Mouse (Mus musculus): ENCODE results near the gene Cd209g. TPM values are rescaled to one million over a fixed set of nuclear protein-coding genes. Genes with fewer than 3 reads are reported as not detected.

Cd209g gene
- polyA plus RNA-seq, 1 experiment from 2014 or later: not detected

- H3K4me1 ChIP-seq (ENCODE audit: insufficient read depth, low read length): peaks cover 15% of the 10 kb centered on the region; the same call in 1 of the 2 replicates
- 9% methylated on average over 13 of the region's 13 CpGs for WGBS
- peak overlapping the region; percentile 87 for H3K4me3 ChIP-seq (ENCODE audit: low read length)
- no peaks in the 10 kb centered on the region for H3K27me3 ChIP-seq (ENCODE audit: insufficient read depth, low read length)
- H3K9me3 ChIP-seq (ENCODE audit: low read length): no peaks in the 10 kb centered on the region
- H3K27ac ChIP-seq (ENCODE audit: low read length): no peak overlapping the region
- no peak for ATAC-seq (ENCODE audit: low FRiP score, low TSS enrichment)
- H3K4me2 ChIP-seq (replicated peaks; ENCODE audit: low read depth, low read length): peak overlapping the region; percentile 63
- H3K9ac ChIP-seq (replicated peaks; ENCODE audit: low read length): peak overlapping the region; percentile 65
- H3K36me3 ChIP-seq (ENCODE audit: insufficient read depth, low read length): no peaks in the 10 kb centered on the region
These were observed 31.4 kb downstream of the Cd209g start for GRCm38 (mm10) chr8:4165176-4165851.

GRCm38 (mm10) chr8:4165852-4166751, 32.2 kb downstream of the Cd209g start, which contains the start of gene Evi5l:
Gene Evi5l (plus strand): TSS chr8:4166567.
- WGBS: under 1% methylated on average over 51 of the region's 51 CpGs
- no peaks in the 10 kb centered on the region for H3K9me3 ChIP-seq (ENCODE audit: low read length)
- peak within 1 kb of the TSS; percentile 87 for H3K4me3 ChIP-seq (ENCODE audit: low read length)
- peak; percentile 98 for ATAC-seq (ENCODE audit: low FRiP score, low TSS enrichment)
- H3K36me3 ChIP-seq (ENCODE audit: insufficient read depth, low read length): no peaks in the 10 kb centered on the region
- peaks cover 15% of the 10 kb centered on the region; the same call in 1 of the 2 replicates for H3K4me1 ChIP-seq (ENCODE audit: insufficient read depth, low read length)
- H3K27ac ChIP-seq (ENCODE audit: low read length): 0 out of 2 replicates have a peak within 1 kb of the TSS, but pooled peaks have one; percentile 8
- peak within 1 kb of the TSS; percentile 83 for H3K9ac ChIP-seq (replicated peaks; ENCODE audit: low read length)
- H3K27me3 ChIP-seq (ENCODE audit: insufficient read depth, low read length): no peaks in the 10 kb centered on the region
- H3K4me2 ChIP-seq (replicated peaks; ENCODE audit: low read depth, low read length): peak within 1 kb of the TSS; percentile 86

- 4% methylated on average over 10 of the region's 10 CpGs for WGBS
- H3K9ac ChIP-seq (replicated peaks; ENCODE audit: low read length): peak overlapping the region; percentile 83
- peak; percentile 2; the same call in 1 of the 2 replicates for ATAC-seq (ENCODE audit: low FRiP score, low TSS enrichment)
- H3K4me2 ChIP-seq (replicated peaks; ENCODE audit: low read depth, low read length): peak overlapping the region; percentile 86
- H3K4me3 ChIP-seq (ENCODE audit: low read length): peak overlapping the region; percentile 87
- H3K36me3 ChIP-seq (ENCODE audit: insufficient read depth, low read length): no peaks in the 10 kb centered on the region
- 0 out of 2 replicates have a peak overlapping the region, but pooled peaks have one; percentile 8 for H3K27ac ChIP-seq (ENCODE audit: low read length)
- H3K27me3 ChIP-seq (ENCODE audit: insufficient read depth, low read length): no peaks in the 10 kb centered on the region
- H3K9me3 ChIP-seq (ENCODE audit: low read length): no peaks in the 10 kb centered on the region
- peaks cover 15% of the 10 kb centered on the region; the same call in 1 of the 2 replicates for H3K4me1 ChIP-seq (ENCODE audit: insufficient read depth, low read length)
These were observed 33.1 kb downstream of the Cd209g start for GRCm38 (mm10) chr8:4166881-4167525.

- H3K27ac ChIP-seq (ENCODE audit: low read length): no peak overlapping the region
- no peaks in the 10 kb centered on the region for H3K36me3 ChIP-seq (ENCODE audit: insufficient read depth, low read length)
- no peak overlapping the region for H3K4me2 ChIP-seq (replicated peaks; ENCODE audit: low read depth, low read length)
- WGBS: 97% methylated on average over 1 of the region's 1 CpGs
- ATAC-seq (ENCODE audit: low FRiP score, low TSS enrichment): no peak
- H3K9me3 ChIP-seq (ENCODE audit: low read length): no peaks in the 10 kb centered on the region
- no peak overlapping the region for H3K4me3 ChIP-seq (ENCODE audit: low read length)
- H3K9ac ChIP-seq (replicated peaks; ENCODE audit: low read length): no peak overlapping the region
- peaks cover 15% of the 10 kb centered on the region; the same call in 1 of the 2 replicates for H3K4me1 ChIP-seq (ENCODE audit: insufficient read depth, low read length)
- H3K27me3 ChIP-seq (ENCODE audit: insufficient read depth, low read length): no peaks in the 10 kb centered on the region
These were observed 34.0 kb downstream of the Cd209g start for GRCm38 (mm10) chr8:4167918-4168317.

GRCm38 (mm10) chr8:4172486-4172885, 38.6 kb downstream of the Cd209g start:
- 78% methylated on average over 3 of the region's 3 CpGs for WGBS
- Histone ChIP-seq H3K36me3 (ENCODE audit: insufficient read depth, low read length) (no peaks in the 10 kb centered on the region), H3K4me3 (ENCODE audit: low read length) (no peak overlapping the region)

GRCm38 (mm10) chr8:4174018-4174417, 40.1 kb downstream of the Cd209g start:
- no peak for ATAC-seq (ENCODE audit: low FRiP score, low TSS enrichment)
- H3K9ac ChIP-seq (replicated peaks; ENCODE audit: low read length): no peak overlapping the region
- no peak overlapping the region for H3K27ac ChIP-seq (ENCODE audit: low read length)
- no peaks in the 10 kb centered on the region for H3K4me1 ChIP-seq (ENCODE audit: insufficient read depth, low read length)
- H3K36me3 ChIP-seq (ENCODE audit: insufficient read depth, low read length): no peaks in the 10 kb centered on the region
- no peak overlapping the region for H3K4me3 ChIP-seq (ENCODE audit: low read length)
- 72% methylated on average over 2 of the region's 2 CpGs for WGBS
- no peaks in the 10 kb centered on the region for H3K27me3 ChIP-seq (ENCODE audit: insufficient read depth, low read length)
- no peaks in the 10 kb centered on the region for H3K9me3 ChIP-seq (ENCODE audit: low read length)
- H3K4me2 ChIP-seq (replicated peaks; ENCODE audit: low read depth, low read length): no peak overlapping the region

More at GRCm38 (mm10) chr8:4172486-4172885, 38.6 kb downstream of the Cd209g start:
- Histone ChIP-seq H3K4me1 (ENCODE audit: insufficient read depth, low read length) (peaks cover 3% of the 10 kb centered on the region; the same call in 1 of the 2 replicates), H3K4me2 (replicated peaks; ENCODE audit: low read depth, low read length) (no peak overlapping the region), H3K9me3 (ENCODE audit: low read length) (no peaks in the 10 kb centered on the region), H3K9ac (replicated peaks; ENCODE audit: low read length) (no peak overlapping the region), H3K27me3 (ENCODE audit: insufficient read depth, low read length) (no peaks in the 10 kb centered on the region), H3K27ac (ENCODE audit: low read length) (no peak overlapping the region)
- no peak for ATAC-seq (ENCODE audit: low FRiP score, low TSS enrichment)

GRCm38 (mm10) chr8:4183409-4183808, 49.5 kb downstream of the Cd209g start:
- Histone ChIP-seq H3K4me2 (replicated peaks; ENCODE audit: low read depth, low read length) (no peak overlapping the region), H3K4me3 (ENCODE audit: low read length) (no peak overlapping the region), H3K9me3 (ENCODE audit: low read length) (no peaks in the 10 kb centered on the region), H3K36me3 (ENCODE audit: insufficient read depth, low read length) (peaks cover 27% of the 10 kb centered on the region), H3K27me3 (ENCODE audit: insufficient read depth, low read length) (no peaks in the 10 kb centered on the region), H3K27ac (ENCODE audit: low read length) (no peak overlapping the region), H3K4me1 (ENCODE audit: insufficient read depth, low read length) (no peaks in the 10 kb centered on the region), H3K9ac (replicated peaks; ENCODE audit: low read length) (no peak overlapping the region)
- WGBS: 80% methylated on average over 8 of the region's 8 CpGs
- no peak for ATAC-seq (ENCODE audit: low FRiP score, low TSS enrichment)

GRCm38 (mm10) chr8:4186151-4186550, 52.3 kb downstream of the Cd209g start:
- no peak for ATAC-seq (ENCODE audit: low FRiP score, low TSS enrichment)
- WGBS: 93% methylated on average over 2 of the region's 2 CpGs
- no peaks in the 10 kb centered on the region for H3K9me3 ChIP-seq (ENCODE audit: low read length)

More at GRCm38 (mm10) chr8:4186151-4186550, 52.3 kb downstream of the Cd209g start:
- H3K4me3 ChIP-seq (ENCODE audit: low read length): no peak overlapping the region
- H3K27me3 ChIP-seq (ENCODE audit: insufficient read depth, low read length): no peaks in the 10 kb centered on the region
- peaks cover 28% of the 10 kb centered on the region for H3K36me3 ChIP-seq (ENCODE audit: insufficient read depth, low read length)
- H3K4me1 ChIP-seq (ENCODE audit: insufficient read depth, low read length): no peaks in the 10 kb centered on the region
- no peak overlapping the region for H3K27ac ChIP-seq (ENCODE audit: low read length)
- no peak overlapping the region for H3K4me2 ChIP-seq (replicated peaks; ENCODE audit: low read depth, low read length)
- H3K9ac ChIP-seq (replicated peaks; ENCODE audit: low read length): no peak overlapping the region

All from kidney, embryonic 16.5 days (tissue).